Mouse (Mus musculus) frontal cortex, adult (tissue): ENCODE measurements around the gene Slc27a1.

ENCODE experiments used
- ATAC-seq: cut with Nextera tagmentation; 2 replicates; pipeline ENCODE4 v1.9.2; 2017; ENCODE audit warnings: mild to moderate bottlenecking, moderate library complexity, mixed read lengths; ENCODE audit not compliant: low TSS enrichment

Gene Slc27a1

DNA sequence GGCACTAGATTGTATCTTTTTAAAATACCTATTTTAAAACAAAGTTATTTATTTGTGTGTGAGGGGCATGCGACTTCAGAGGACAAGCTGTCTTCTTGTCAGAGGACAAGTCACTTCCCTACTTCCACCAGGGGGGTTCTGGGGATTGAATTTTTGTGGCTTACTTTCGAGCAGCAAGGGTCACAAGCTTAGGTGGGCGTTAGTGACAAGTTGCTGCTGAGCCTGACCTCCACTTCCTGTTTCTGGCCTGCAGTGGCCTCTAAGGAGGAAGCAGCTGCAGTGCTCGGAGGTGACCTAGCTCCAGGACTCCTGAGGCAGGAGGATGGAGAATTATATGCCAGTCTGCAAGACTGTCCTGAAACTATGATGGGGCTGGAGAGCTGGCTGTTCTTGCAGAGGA lies 44.7 kb downstream of the Slc27a1 start:
- no peak for ATAC-seq

DNA sequence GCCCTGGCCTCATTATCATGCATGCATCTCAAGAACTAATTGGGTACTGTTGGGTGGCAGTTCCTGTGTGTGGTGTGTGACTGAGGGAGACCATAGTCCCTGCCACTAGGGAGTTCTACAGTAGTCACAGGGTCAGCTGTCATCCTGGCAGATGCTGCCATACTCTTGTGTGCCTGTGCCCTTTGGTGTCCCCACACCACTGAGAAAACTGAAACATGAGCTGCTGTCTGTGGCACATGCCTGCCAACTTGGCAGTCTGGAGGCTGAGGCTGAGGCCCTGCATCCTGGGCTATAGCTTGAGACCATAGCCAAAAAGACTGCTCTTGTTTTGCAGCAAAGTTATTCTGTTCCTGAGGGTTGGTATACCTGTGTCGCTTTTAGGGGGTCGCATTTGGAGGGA lies 51.1 kb downstream of the Slc27a1 start:
- ATAC-seq, result no peak

DNA sequence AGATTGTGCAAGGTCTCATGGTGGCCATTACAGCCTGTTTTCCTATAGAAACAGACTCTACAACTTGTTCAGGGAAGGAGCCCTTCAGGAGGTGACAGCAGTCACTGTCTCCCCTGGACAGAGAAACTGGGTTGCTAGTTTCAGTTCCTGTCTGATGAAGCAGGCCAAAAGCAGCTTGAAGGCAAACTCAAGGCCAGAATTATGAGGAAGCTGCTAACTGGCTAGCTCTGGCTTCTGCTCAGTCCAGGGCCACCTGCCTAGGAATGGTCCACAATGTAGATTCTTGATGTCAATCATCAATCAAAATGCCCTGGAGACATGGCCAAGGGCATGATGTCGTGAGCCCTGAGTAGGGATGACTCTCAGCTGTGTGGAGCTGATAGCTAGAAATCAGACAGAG lies 56.4 kb downstream of the Slc27a1 start:
- no peak for ATAC-seq

DNA sequence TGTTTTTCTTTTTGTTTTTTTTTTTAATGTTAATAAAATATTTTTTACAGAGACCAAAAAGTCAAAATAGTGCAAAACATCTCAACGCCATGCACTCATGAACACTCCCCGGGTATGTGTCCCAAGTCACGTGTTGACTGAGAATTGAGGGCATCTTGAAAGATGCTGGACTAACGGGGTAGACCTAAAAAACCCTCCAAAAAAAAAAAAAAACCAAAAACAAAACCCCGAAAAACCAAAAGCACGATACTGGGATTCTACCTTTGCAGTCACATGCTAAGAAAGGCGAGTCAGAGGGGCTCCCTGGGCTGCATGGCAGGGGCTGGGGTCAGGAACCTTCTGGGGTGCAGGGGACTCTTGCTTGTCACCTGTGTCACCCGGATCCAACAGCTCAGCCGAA lies 58.1 kb downstream of the Slc27a1 start:
- no peak for ATAC-seq

DNA sequence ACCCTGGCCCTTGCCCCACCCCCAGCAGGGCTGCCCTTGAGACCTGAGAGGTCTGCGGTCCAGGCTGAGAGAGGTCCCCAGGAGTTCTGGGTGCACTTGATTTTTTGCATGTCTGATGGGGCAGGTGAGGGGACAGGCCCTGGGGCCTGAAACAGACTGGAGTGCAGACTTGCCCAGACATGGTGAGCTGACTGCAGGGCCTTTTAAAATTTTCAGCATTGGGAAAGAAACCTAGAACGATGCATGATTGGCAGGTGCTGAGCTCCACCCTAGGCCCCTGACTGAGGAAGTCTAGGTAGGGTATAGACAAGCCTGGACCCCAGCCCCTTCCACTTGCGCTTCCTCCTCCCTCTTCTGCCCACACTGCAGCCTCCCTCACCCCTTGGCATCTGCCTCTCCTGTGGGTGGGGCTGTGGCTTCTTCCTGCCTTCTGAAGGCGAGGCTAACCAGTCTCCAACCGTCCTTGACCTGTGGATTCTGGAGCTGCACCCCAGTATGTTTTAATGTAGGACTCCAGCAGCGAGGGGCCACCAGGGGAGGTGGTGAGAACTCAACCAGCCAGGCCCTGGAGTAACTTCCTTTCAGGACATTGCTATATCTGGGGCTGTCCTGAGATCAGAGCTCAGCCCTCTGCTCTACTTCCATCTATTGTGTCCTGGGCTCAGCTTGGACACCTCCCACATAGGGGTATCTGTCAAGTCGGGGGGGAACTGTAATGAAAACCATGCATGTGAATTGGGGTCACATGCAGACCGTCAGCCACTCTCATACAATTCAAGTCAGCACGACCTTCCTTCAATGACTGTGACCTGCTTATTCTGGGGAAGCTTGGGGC lies 58.8 kb downstream of the Slc27a1 start:
- 0 out of 2 replicates have a peak, but pooled peaks have one; percentile 1 for ATAC-seq

DNA sequence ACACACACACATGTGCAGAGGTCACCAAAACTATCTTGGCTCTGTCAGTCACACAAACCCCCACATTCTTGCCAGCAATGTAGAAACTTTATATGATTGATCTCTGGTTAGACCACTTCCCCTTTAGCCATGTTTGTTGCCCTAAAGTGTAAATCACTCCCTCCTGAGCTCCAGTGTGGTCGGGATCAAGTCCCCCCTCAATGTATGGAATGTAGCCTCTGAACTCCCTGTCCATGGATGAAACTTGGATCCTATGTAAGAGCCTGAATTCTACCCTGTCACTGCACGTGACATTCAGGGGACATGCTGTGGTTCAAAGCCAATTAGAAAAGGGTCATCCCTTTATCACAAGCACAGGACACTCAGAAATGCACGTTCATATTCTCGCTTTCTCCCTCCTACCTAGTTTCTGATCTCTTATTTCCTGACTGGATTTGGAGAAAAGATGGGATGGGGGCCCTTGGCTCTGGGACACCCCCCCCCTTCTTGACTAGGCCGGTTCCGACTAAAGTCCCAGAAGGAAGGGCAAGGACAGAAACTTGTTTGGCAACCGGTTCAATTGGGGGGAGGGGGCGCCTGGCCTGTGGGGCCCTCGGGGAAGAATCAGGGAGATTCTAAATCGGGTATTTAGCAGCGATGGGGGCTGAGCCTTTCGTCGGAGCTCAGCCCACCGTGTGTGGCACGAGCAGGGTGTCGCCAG lies 59.9 kb downstream of the Slc27a1 start:
- ATAC-seq, result no peak

DNA sequence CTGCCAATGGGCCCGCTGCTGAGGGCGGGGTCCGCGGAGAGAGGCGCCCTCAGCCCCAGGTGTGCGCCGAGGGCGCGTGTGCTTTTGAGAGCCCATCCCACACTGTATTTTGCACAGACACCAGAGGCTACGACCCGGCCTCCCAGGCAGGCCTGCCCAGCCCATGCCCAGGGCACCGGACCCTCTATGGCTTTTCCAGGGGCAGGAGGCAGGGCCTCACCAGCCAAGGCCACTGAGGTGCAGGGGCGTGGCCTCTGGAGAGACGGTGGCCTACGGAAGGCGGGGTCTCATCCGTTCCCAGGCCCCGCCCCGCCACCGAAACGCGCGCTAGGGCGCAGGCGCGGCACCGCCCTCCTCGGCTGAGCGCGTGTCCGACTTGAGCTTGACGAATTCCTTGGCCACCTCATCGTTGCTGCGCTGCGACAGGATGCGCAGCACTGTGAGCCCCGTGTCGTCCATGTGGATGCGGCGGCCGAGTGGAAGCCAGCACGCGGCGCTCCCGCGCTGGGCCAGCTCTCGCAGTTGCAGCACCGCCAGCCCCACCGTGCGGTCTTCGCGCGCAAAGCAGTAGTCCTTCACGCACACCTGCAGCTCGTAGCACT lies 60.5 kb downstream of the Slc27a1 start:
- ATAC-seq, result peak; percentile 64

DNA sequence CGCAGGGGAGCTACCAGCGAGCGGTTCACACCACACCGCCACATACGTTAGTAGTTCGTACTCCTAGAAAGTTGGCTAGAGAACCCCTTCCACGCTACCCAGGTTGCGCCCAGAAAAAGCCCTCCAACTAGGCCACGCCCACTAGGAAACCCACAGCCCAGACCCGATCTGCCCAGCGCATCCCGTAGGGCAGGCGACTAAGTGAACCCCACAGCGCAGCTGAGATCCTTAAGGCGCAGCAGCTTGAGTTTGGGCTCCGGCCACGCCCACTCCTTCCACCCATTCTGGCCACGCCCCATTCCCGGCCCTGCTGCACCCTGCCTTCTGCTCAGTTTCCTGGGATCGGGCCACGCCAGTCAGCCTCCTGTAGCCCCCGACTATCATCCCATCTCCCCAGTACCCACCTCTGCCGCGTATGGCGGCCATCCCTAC lies 61.1 kb downstream of the Slc27a1 start:
- ATAC-seq, result no peak

DNA sequence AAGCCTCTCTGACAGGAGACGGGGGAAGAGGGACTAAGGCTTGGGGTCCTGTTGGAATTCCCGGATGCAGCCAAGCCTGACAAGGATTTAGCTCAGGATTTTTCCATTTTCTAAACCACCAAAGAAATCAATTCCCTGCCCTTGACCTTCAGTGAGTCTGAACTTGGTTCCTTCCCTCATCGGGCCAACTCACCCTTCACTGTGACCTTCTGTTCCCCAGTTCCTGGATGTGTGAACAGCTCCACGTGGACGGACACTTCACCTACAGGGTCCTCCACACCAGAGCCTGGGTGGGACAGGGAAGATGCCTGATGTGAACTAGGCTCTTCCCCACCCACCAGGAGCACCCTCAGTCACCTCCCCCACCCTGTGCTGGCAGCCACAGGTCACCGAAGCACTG lies 62.1 kb downstream of the Slc27a1 start:
- no peak for ATAC-seq

DNA sequence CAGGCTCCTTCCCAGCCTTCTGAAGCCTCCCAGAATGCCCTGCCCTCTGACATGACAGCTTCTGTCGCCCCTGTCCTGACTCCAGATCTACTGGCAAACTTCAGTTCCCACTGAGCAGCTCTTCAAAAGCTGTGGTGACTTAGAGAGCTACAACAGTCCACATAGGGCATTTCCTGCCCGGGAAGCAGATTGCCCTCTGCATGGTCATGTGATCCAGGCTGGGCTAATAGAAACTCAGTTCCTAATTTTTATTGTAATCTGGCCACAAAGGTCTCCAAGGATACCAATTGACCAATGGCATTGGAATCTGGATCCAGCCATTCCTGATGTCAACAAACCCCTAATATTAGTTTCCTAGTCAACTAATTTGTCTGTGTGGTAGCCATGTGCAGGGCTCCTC lies 63.2 kb downstream of the Slc27a1 start:
- ATAC-seq, result no peak

DNA sequence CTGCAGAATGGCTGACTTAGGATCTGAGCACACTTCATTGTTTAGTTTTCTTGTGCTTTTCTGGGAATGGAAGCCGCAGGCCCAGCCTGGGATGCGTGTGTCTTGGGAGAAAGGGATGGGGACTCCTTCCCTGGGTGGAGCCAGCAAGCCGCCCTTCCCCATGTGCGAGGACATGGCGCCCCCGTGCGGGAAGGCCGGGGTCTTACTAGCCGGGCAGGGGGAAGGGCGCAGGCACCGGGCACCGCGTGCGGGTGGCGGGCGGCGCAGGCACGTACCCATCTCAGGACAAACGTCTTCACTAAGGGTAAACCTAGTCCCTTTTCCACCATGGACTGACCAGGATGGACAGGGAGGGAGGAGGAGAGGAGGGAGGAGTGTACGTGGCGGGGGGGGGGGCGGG lies 64.5 kb downstream of the Slc27a1 start:
- ATAC-seq, result no peak

DNA sequence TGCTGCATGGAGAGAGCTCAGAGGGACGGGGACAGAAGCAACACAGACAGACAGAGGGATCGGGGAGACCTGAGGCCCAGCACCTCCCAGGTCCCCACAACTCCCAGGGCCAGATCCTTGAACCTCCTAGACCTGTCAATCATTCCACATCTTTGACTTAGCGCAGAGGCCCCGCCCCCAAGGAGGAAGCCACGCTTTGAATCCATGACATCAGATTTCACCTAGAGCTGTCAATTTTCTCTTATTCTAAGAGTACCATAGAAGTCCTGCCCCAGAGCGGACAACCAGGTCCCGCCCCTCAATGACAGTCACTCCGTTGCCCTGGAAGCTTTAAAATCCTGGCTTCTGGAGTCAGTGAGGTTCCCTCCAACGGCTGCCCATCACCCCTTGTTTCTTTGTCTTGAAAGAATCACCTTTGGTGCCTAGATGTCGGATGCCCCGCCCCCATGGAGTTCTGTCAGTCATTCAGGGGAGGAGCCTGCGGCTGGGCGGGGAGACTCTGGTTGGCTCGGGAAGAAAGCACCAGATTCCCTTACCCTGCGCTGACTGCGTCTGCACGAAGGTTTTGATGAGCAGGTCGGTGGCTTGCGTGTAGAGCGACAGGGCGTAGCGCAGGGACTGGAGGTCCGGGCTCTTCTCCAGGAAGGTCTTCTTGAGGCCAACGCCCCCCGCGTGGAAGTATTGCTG lies 65.4 kb downstream of the Slc27a1 start:
- ATAC-seq, result no peak
